Mouse (Mus musculus) heart, adult 2 months (tissue): Measurements from ENCODE around the gene Pde6c. TPM values are rescaled to one million over a fixed set of nuclear protein-coding genes. Genes with fewer than 3 reads are reported as not detected.

Experiments
- DNase-seq, 2 experiments: peaks; one replicate each; pipeline ENCODE4 v3.0.0; 2021
- H3K27ac ChIP-seq: fragments of 200-600 bp; 2 replicates; pipeline ENCODE4 v1.8.1; 2022
- H3K27me3 ChIP-seq: fragments of 200-500 bp; 2 replicates; pipeline ENCODE4 v1.6.1; 2012; ENCODE audit warnings: mild to moderate bottlenecking, low read length, inconsistent platforms, mixed read lengths; ENCODE audit not compliant: control insufficient read depth, insufficient read depth
- H3K36me3 ChIP-seq: fragments of 200-500 bp; 2 replicates; pipeline ENCODE4 v1.6.1; 2012; ENCODE audit warnings: low read length, inconsistent platforms; ENCODE audit not compliant: control insufficient read depth, insufficient read depth
- H3K4me1 ChIP-seq: fragments of 200-500 bp; 2 replicates; pipeline ENCODE4 v1.6.1; 2011; ENCODE audit warnings: low read length; ENCODE audit not compliant: control insufficient read depth, insufficient read depth
- H3K4me3 ChIP-seq: fragments of 200-600 bp; 2 replicates; pipeline ENCODE4 v1.8.1; 2022
- H3K79me2 ChIP-seq: fragments of 200-500 bp; replicated peaks from 2 replicates; pipeline ENCODE4 v1.6.1; 2012; ENCODE audit warnings: mild to moderate bottlenecking, inconsistent platforms, low read length, moderate library complexity, mixed read lengths; ENCODE audit not compliant: control insufficient read depth, insufficient read depth
- H3K9ac ChIP-seq: fragments of 200-500 bp; 2 replicates; pipeline ENCODE4 v1.6.1; 2012; ENCODE audit warnings: low read depth, mild to moderate bottlenecking, control low read depth, inconsistent platforms, low read length, mixed read lengths
- CTCF ChIP-seq: fragments of 200-600 bp; IDR thresholded peaks from 2 replicates; pipeline ENCODE4 v1.8.1; 2022; ENCODE audit warnings: antibody characterized with exemption, mild to moderate bottlenecking, moderate library complexity
- EP300 ChIP-seq: fragments of 200-500 bp; IDR thresholded peaks from 2 replicates; pipeline ENCODE4 v1.6.1; 2011; ENCODE audit warnings: low read depth, low read length, control low read depth; ENCODE audit not compliant: insufficient read depth
- POLR2A ChIP-seq: fragments of 200-500 bp; IDR thresholded peaks from 2 replicates; pipeline ENCODE4 v1.6.1; 2011; ENCODE audit warnings: mild to moderate bottlenecking, low read depth, low read length, control low read depth; ENCODE audit not compliant: insufficient read depth
- WGBS: fragments of 180-500 bp; shearing (Covaris S2); methylation state at CpG from one replicate; pipeline ENCODE4 v1.1.7; 2018; 5-methylcytosine and 5-hydroxymethylcytosine counted together
- intact Hi-C: fragments of 180-260 bp; cut with DNase I; formaldehyde crosslinking; loops from one replicate; pipeline ENCODE4 v1.15.1; 2025
- polyA plus RNA-seq: library from polyadenylated mRNA; depleted of rRNA; stranded (reverse); fragments of >200 nt; gene quantifications from 2 replicates; pipeline ENCODE4 v1.2.3, GENCODE M21; 2012
- total RNA-seq, 2 experiments: library from RNA; stranded (reverse); gene quantifications; 2 replicates each; pipeline ENCODE4 v1.2.3; 2021

Gene Pde6c
- total and polyA plus RNA-seq, 3 experiments, result not detected

GRCm38 (mm10) chr19:38179675-38180074, 47.1 kb downstream of the Pde6c start:
- H3K79me2 ChIP-seq, result no peaks in the 10 kb centered on the region
- intact Hi-C loops, result no loop called here
- WGBS, result 71% methylated on average over 9 of the region's 9 CpGs
- TF ChIP-seq POLR2A, result no peak
- no peak for TF ChIP-seq EP300
- TF ChIP-seq CTCF, result no peak
- no peaks in the 10 kb centered on the region for H3K27me3 ChIP-seq
- no peaks in the 10 kb centered on the region for H3K4me1 ChIP-seq
- H3K36me3 ChIP-seq, result no peaks in the 10 kb centered on the region
- H3K4me3 ChIP-seq, result no peak overlapping the region
- no peak for DNase-seq
- H3K9ac ChIP-seq, result no peak overlapping the region
- H3K27ac ChIP-seq, result no peak overlapping the region

GRCm38 (mm10) chr19:38186631-38187344, 54.2 kb downstream of the Pde6c start:
- H3K27ac ChIP-seq, result no peak overlapping the region
- no peak overlapping the region for H3K4me3 ChIP-seq
- TF ChIP-seq EP300, result no peak
- no peak for TF ChIP-seq CTCF
- 84% methylated on average over 5 of the region's 5 CpGs for WGBS
- H3K27me3 ChIP-seq, result no peaks in the 10 kb centered on the region
- H3K4me1 ChIP-seq, result no peaks in the 10 kb centered on the region
- DNase-seq, result no peak
- no peaks in the 10 kb centered on the region for H3K36me3 ChIP-seq
- no peak overlapping the region for H3K9ac ChIP-seq
- intact Hi-C loops, result no loop called here
- H3K79me2 ChIP-seq, result no peaks in the 10 kb centered on the region

- Histone ChIP-seq H3K27ac (no peak overlapping the region), H3K27me3 (no peaks in the 10 kb centered on the region), H3K36me3 (no peaks in the 10 kb centered on the region), H3K9ac (no peak overlapping the region), H3K79me2 (no peaks in the 10 kb centered on the region), H3K4me3 (no peak overlapping the region), H3K4me1 (no peaks in the 10 kb centered on the region)
- no peak for DNase-seq
- TF ChIP-seq CTCF, result no peak
- no peak for TF ChIP-seq POLR2A
- TF ChIP-seq EP300, result no peak
- 74% methylated on average over 2 of the region's 2 CpGs for whole genome bisulfite sequencing
- intact Hi-C loops, result no loop called here
These were observed 54.7 kb downstream of the Pde6c start for GRCm38 (mm10) chr19:38187345-38187680.

GRCm38 (mm10) chr19:38190606-38191005, 58.0 kb downstream of the Pde6c start:
- 82% methylated on average over 3 of the region's 3 CpGs for WGBS
- H3K36me3 ChIP-seq, result no peaks in the 10 kb centered on the region
- no peak for DNase-seq
- no peaks in the 10 kb centered on the region for H3K79me2 ChIP-seq
- no peak overlapping the region for H3K4me3 ChIP-seq
- H3K9ac ChIP-seq, result no peak overlapping the region
- TF ChIP-seq POLR2A (no peak), CTCF (no peak), EP300 (no peak)
- H3K27ac ChIP-seq, result no peak overlapping the region
- H3K4me1 ChIP-seq, result no peaks in the 10 kb centered on the region
- no peaks in the 10 kb centered on the region for H3K27me3 ChIP-seq
- intact Hi-C loops, result no loop called here

- WGBS, result 78% methylated on average over 5 of the region's 5 CpGs
- no peak overlapping the region for H3K4me3 ChIP-seq
These were observed 58.9 kb downstream of the Pde6c start for GRCm38 (mm10) chr19:38191446-38191845.

GRCm38 (mm10) chr19:38195245-38195644, 62.7 kb downstream of the Pde6c start:
- Histone ChIP-seq H3K4me1 (no peaks in the 10 kb centered on the region), H3K9ac (no peak overlapping the region), H3K4me3 (no peak overlapping the region), H3K27ac (no peak overlapping the region), H3K79me2 (no peaks in the 10 kb centered on the region), H3K27me3 (no peaks in the 10 kb centered on the region), H3K36me3 (no peaks in the 10 kb centered on the region)
- DNase-seq, result no peak
- 98% methylated on average over 4 of the region's 4 CpGs for WGBS
- intact Hi-C loops, result loop anchor here (5.0 kb wide), 1 partner anchor 108 kb away; no protein-coding TSS in a partner anchor
- TF ChIP-seq EP300, result no peak

More at GRCm38 (mm10) chr19:38191446-38191845, 58.9 kb downstream of the Pde6c start:
- H3K9ac ChIP-seq, result no peak overlapping the region
- no peak overlapping the region for H3K27ac ChIP-seq
- intact Hi-C loops, result no loop called here
- no peaks in the 10 kb centered on the region for H3K27me3 ChIP-seq
- no peaks in the 10 kb centered on the region for H3K36me3 ChIP-seq
- no peak for DNase-seq
- TF ChIP-seq EP300 (no peak), POLR2A (no peak)
- no peaks in the 10 kb centered on the region for H3K4me1 ChIP-seq
- no peaks in the 10 kb centered on the region for H3K79me2 ChIP-seq
